Mouse (Mus musculus) heart, postnatal 25 days (tissue): ENCODE measurements at regions not wholly inside any gene's neighbourhood (a gene's known extent, or its start where the extent isn't known, plus 50 kb on each side); places are given as distances from the start of the nearest gene placed in this dataset.

Experiments used
- DNase-seq: peaks from one replicate; pipeline ENCODE4 v3.0.0; 2022; ENCODE audit warnings: low spot score
- intact Hi-C: fragments of 180-260 bp; cut with DNase I; formaldehyde crosslinking; loops from one replicate; pipeline ENCODE4 v1.15.1; 2025

GRCm38 (mm10) chr1:63928850-63929249 is 159.8 kb upstream of the 4933402D24Rik start:
- no peak for DNase-seq
- intact Hi-C loops: no loop called here

GRCm38 (mm10) chr1:63928361-63928760 is 159.3 kb upstream of the 4933402D24Rik start:
- no peak for DNase-seq
- intact Hi-C loops: no loop called here

- intact Hi-C loops: no loop called here
Observed at GRCm38 (mm10) chr1:63920181-63920933, 151.3 kb upstream of the 4933402D24Rik start.

GRCm38 (mm10) chr1:63918200-63918599 is 149.1 kb upstream of the 4933402D24Rik start:
- intact Hi-C loops: no loop called here

More at GRCm38 (mm10) chr1:63920181-63920933, 151.3 kb upstream of the 4933402D24Rik start:
- DNase-seq: no peak

GRCm38 (mm10) chr1:63916907-63917650 is 148.0 kb upstream of the 4933402D24Rik start:
- intact Hi-C loops: no loop called here
- no peak for DNase-seq

More at GRCm38 (mm10) chr1:63918200-63918599, 149.1 kb upstream of the 4933402D24Rik start:
- DNase-seq: no peak

GRCm38 (mm10) chr1:63910765-63911164 is 141.7 kb upstream of the 4933402D24Rik start:
- intact Hi-C loops: no loop called here
- no peak for DNase-seq

DNA sequence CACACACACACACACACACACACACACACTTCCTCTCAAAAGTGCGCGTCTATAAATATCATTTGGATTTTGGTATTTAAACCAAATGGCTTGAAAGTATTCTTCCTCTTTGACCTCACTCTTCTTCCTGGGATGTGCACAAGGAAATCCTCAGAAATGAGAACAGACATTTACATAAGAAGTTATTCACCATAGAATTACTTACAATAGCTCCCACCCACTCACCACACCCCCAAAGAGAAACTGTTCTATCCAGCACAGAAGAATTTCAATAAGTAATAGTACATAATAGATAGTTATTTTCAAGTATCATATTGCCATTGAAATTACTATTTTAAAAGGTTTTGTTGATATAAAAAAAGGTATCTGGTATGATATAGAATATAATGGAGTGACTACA is 140.1 kb upstream of the 4933402D24Rik start:
- no peak for DNase-seq
- intact Hi-C loops: no loop called here

- DNase-seq: no peak
- intact Hi-C loops: no loop called here
Observed at GRCm38 (mm10) chr1:63903620-63904019, 134.6 kb upstream of the 4933402D24Rik start.

GRCm38 (mm10) chr1:63903201-63903600 is 134.1 kb upstream of the 4933402D24Rik start:
- no peak for DNase-seq
- intact Hi-C loops: no loop called here

DNA sequence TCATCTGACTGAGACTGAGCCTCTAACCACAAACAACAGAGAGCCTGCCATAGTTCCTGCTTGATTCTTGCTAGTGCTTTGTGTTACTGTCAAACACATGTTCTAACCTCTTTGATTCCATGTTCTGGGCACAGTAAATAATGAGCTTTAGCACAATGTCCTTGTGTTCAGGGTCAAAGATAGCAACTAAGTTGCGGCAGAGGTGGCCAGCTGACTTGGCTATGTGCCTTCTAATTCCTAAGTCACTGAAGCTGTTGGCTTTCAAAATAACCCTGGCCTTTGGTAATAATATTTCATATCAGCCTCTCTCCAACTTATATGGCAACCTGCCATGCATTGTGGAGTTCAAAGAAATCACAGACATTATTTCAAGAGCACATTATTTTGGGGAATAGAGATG is 133.3 kb upstream of the 4933402D24Rik start:
- intact Hi-C loops: no loop called here
- DNase-seq: peak; percentile 4

DNA sequence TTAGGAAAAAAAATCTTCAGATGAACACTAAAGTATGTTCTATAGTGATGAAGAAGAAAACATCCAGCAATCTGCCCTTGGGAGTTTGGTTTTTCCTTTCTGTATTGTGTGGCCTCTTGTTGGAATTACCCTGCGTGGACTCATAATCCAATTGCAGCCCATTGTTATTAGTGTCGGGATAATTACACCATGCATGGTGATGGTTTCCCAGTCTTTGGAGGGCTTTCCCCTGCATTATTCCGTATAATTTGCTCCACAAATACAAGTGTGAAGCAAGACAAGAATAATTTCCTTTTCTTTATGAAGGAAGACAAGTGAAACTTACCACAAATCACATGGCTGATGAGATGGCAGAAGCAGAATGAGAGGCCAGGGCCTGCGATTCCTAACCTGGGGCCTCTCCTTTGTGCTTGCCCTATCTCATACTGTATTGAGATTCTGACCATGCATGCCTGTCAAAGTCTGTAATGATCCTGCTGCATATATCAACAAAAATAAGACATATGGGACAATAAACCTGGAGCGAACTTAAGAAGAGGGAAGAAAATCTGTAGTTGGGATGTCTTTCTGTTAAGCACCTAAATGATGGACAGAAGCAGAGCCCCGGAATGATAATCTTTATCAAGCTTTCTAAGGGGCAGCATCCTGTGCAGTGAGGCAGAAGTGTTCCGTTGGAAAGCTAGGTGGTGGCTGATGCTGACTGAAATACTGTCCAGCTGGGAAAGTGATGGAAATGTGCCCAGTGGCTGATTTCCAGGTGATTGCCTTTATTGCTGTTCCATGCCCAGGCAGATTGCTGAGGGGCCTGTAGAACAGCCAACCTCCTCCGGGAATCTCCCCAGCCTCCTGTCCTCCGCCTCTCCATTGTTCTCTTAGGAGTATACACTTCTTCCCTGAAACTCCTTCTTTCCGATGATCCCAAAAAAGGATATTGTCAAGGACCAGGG is 130.8 kb upstream of the 4933402D24Rik start:
- intact Hi-C loops: no loop called here

GRCm38 (mm10) chr1:63898766-63899165 is 129.7 kb upstream of the 4933402D24Rik start:
- no peak for DNase-seq
- intact Hi-C loops: no loop called here

More for the DNA sequence above, 130.8 kb upstream of the 4933402D24Rik start:
- no peak for DNase-seq

- intact Hi-C loops: no loop called here
Observed at GRCm38 (mm10) chr1:63897556-63897955, 128.5 kb upstream of the 4933402D24Rik start.

GRCm38 (mm10) chr1:63879570-63879969 is 110.5 kb upstream of the 4933402D24Rik start:
- intact Hi-C loops: no loop called here
- no peak for DNase-seq

More at GRCm38 (mm10) chr1:63897556-63897955, 128.5 kb upstream of the 4933402D24Rik start:
- DNase-seq: no peak

DNA sequence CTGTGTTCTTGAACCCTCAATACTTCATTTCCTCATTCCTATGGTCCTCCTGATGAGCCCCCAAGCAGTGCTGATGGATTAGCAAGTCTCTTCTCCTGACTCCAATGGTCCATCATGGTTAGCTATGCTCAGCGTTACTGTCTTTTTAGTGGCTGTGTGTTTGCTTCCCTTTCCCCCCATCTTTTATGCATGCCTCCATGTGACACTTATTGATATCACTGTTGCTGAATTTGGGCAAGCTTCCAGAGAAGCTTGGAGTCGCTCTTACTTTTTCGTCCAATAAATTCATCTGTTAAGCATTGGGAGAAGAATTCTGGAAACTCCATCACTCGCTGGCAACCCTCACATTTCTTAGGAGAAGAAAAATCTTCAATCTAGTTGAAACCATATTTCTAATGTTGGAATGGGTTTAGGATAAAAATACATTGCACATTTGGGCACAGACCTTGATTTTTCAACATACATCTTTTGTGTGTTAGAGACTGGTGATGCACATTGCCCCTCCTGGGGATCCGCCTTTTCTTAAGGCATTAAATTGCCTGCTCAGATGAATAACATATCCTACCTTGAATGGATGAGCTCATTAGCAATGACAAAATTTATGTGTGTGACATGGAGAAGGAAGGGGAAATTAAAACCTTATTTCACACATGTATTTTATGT is 107.7 kb upstream of the 4933402D24Rik start:
- intact Hi-C loops: no loop called here

GRCm38 (mm10) chr1:63875297-63875962 is 106.4 kb upstream of the 4933402D24Rik start:
- no peak for DNase-seq
- intact Hi-C loops: no loop called here

More for the DNA sequence above, 107.7 kb upstream of the 4933402D24Rik start:
- DNase-seq: no peak

DNA sequence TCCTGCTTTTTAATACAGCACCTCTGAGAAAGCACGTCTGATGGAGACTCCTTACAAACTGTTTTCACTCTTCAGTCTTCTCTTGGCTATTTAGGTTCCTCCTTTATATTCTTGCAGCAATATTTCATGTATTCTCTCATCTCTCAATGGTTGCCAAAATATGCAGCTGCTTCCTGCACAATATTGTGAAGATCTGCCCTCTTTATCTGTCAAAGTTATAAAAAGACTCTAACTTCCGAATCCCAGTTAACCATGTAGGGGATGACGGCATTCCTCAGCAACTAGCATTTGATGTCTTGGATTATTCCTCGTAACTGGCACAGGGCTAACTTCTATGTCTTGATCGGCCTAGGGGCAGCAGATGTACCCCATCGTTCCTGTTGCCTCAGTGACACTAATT is 102.8 kb upstream of the 4933402D24Rik start:
- intact Hi-C loops: no loop called here

GRCm38 (mm10) chr1:63869342-63869741 is 100.3 kb upstream of the 4933402D24Rik start:
- no peak for DNase-seq
- intact Hi-C loops: no loop called here

More for the DNA sequence above, 102.8 kb upstream of the 4933402D24Rik start:
- no peak for DNase-seq
